Mouse (Mus musculus): ENCODE data around the gene Rab13.
A peak's percentile ranks its signal among the peaks of the same experiment; 100 is the strongest.
"Not testable (repeated sequence)": the region's sequence is repeated elsewhere in the genome, so short reads cannot be mapped to it uniquely, and the experiment has no call there.

Gene Rab13

DNA sequence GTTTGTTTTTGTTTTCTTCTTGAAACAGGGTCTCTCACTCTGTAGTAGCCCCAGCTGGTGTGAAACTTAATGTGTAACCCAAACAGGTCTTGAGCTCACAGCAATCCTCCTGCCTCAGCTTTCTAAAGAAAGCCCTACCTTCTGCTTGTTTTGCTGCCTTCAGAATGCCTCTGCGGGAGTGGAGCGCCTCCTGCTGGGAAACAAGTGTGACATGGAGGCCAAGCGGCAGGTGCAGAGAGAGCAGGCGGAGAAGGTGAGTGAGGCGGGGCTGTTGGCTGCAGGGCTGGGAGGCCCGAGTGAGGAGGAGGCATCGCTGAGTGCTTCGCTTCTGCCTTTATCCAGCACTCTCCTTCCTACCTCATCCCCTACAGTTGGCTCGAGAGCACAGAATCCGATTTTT, 10.8 kb downstream of the Rab13 start:
- no peak for DNase-seq (ENCODE audit: low spot score in 2 of 2)

DNA sequence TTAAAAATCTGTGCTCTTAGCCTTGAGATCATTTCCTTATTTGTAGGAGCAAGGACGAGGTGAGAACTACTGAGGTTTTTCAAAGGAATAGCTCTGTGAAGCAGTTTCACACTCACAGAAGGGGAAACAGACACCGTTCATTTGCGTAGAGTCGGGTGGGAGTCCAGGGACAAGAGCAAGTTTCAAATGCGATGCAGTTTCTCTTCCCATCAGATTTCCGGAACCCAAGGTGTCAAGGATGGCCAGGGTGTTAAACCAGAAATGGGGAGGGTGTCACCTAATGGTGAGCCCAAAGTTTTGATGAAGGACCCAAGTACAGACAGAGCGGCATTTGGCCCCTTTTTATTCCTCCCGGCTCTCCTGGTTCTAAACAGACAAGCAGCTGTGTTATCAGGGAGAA, 17.6 kb downstream of the Rab13 start:
- DNase-seq (ENCODE audit: low spot score in 2 of 2), result no peak

DNA sequence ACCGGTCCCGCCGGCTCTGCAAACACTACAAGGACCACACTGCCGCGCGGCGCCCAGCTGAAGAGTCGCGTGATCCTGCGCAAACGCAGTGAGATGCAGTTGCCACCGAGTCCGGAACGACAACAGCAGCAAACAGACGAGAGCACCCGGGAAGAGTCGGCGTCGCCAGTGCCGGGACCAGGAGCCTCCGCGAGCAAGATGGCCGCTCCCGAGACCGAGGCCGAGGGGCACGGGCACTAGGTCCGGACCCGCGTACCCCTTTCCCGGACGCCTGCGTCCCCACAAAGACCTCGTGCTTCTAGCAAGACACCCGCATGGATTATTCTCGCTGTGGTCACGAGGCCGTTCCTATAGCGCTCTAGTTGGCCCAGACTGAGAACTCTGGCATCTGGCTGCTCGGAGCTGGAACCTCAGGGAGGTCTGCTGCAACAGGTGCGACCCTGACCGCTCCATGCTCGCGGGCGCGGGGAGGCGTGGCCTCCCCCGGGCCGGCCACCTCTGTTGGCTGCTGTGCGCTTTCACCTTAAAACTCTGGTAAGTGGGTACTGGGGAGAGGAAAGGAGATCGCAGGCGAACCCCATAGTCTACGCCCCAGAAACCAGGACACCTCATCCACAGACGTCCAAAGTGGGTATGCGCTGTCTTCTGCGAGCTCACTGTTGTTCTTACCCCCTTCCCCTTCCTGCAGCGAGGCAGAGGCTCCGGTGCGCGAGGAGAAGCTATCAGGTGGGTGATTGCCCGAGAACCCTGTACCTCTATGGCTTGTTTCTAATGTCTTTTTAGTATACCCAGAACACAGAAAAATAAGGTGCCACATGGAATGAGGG, 18.2 kb downstream of the Rab13 start, which contains the start of gene Jtb:
Gene Jtb, plus strand, starts transcription at position 91 of the 827 bp plus-strand sequence.
- peak; percentile 93 to 98 for DNase-seq (ENCODE audit: low spot score in 2 of 2)

DNA sequence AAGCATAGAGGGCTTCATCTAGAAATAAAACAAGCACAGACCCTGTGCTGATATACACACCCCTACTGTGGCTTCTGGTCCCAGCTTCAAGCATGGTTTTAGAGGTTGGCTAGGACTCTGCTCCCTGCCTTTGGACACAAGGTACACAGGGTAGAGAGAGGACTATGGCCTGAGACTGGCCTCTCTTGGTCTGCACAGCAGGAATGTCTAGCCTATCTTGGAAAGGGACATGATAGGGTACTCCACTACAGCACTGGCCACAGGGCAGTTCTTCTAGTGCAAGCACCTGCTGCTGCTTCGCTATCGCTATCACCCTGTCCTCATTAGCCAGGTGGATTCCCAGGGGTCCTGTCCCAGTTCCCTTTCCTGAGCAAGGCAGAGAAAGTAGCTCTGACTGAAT, 27.8 kb downstream of the Rab13 start:
- DNase-seq (ENCODE audit: low spot score in 2 of 2), result no peak

DNA sequence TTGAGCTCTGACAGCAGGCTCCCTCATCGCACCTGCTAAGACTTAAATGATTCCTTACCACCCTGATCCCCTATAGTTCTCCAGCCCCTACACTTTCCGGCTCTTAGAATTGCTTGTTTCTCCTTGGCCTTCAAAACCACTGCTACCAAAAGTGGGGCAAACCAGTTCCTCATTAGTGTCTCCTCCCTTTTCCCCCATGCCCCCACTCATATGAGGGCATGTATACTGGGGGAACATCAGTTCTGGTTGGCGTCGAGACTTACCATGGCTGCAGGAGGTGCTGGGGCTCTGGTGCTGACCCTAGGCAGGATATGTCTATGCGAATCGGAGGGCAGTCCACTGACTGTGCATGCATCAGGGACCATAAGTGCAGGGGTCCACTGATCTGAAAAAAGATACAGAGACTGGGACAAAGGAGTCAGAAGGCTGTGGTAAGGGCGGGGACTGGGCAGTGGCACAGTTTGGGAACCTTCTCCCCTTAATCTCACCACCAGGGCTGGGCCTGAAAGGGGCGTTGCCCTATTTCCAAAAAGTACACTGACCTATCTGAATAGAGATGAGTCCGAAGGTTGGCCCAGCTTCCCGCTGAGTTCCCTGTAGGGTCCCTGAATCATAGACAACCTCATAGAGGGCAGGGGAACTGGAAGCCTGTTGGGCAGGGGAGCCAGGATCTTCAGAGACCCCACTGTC, 28.3 kb downstream of the Rab13 start:
- DNase-seq (ENCODE audit: low spot score in 2 of 2), result no peak

DNA sequence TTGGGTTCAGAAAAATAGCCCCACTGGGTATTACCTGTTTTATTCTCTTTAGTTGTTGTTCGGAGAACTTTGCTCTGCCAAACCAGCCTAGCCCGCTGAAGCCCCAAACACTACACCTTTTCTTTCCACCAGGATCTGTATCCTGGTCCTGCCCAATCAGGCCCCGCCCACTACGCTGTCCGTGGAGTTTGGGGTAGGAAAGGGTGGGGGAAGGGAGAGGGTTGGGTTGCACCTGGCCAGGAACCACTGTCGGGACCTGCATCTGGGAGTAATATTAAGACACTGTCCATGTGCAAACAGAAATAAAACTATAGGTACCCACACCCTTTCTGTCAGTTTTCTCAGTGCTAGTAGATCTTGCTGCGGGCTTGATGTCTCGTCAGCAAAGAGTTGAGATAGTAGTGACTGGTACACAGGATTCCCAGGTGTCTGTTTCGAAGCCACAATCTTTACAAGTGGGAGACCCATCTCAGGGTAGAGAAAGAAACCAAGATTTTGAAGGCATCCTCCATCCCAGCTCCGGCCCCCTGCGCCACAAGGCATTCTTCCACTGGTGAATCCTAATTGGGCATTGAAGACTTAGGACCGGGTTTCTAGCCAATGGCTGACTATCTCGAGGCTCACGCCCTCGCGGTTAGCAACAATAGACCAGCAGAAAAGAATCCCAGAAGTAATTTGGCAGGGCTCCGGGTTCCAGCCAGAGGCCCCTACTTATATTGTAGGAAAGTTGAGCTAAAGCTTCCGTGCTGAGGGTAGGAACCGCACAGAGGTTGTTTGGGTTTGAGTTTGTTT, 29.7 kb downstream of the Rab13 start, which contains the start of gene Creb3l4:
Gene Creb3l4, minus strand, starts transcription at position 529 of the 792 bp plus-strand sequence.
- no peak for DNase-seq (ENCODE audit: low spot score in 2 of 2)

DNA sequence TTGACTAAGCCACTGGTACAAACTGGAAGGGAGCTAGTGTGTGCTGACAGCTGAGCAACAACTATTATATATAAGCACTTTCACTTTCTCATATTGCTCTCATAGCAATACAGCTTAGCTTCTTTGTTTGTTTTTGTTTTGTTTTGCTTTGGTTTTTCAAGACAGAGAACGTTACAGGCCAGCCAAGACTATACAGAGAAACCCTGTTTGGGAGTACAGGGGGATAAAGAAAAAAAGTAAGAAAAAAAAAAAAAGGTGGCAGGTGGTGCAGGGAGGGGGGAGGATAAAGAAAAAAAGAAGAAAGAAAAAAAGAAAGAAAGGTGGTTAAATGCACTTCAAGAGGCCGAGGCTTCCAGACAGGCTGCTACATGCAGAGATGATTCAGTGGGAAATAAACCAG, 31.9 kb downstream of the Rab13 start:
- DNase-seq (ENCODE audit: low spot score in 2 of 2), result no peak

DNA sequence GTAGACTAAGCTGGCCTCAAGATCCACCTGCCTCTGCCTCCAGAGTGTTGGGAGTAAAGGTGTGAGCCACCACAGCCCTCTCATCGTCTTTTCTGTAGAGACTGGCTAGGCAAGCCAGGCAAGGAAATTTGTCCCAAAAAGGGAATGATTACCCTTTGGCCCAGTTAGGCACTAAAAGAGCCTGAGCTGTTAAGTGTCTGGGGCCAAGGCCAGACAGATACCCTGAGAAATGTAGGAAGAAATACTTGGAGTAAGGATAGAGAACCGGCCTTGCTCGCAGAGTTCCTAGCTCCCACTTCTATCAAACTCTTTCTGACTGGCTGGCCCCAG, 34.1 kb downstream of the Rab13 start:
- DNase-seq (ENCODE audit: low spot score in 2 of 2), result no peak

DNA sequence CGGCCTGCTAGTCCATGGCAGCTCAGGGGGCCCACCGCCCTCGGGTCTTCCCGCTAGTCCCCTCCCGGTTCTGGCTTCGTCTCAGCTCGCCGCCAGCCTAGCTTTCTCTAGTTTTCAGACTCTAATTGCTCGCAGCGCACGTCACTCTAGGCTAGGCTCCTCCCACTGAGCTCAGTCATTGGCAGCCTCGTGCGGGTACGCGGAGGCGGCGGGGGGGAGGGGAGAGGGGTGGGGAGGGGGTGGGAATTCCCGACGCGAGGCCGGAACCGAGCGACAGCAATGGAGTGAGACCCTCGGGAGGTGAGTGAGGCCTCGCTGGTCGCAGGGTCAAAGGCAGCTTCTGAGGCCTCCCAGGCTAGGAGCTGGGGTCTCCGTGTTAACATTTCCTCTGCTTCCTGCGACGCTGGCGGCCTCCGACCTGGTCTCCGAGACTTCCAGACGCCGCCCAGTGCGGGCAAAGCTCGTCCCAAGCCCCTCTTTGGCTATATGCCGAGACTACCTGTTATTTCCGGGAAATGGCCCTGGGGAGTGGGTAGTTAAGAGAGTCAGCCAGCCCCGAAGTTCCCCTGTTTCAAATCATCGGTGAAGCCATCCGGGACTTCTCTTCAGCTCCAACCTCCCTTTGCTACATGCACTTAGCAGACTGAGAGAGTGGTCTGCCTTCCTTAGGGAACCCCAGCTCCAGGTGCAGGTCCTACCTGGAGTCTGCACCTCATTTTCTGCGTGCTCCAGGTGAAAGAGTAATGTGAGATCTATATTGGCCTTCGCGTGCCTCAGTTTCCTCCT, 34.7 kb downstream of the Rab13 start, which contains the start of gene Slc39a1:
Gene Slc39a1, plus strand, starts transcription at position 213 of the 786 bp plus-strand sequence.
- DNase-seq (ENCODE audit: low spot score in 2 of 2), result peak; percentile 90 to 95

DNA sequence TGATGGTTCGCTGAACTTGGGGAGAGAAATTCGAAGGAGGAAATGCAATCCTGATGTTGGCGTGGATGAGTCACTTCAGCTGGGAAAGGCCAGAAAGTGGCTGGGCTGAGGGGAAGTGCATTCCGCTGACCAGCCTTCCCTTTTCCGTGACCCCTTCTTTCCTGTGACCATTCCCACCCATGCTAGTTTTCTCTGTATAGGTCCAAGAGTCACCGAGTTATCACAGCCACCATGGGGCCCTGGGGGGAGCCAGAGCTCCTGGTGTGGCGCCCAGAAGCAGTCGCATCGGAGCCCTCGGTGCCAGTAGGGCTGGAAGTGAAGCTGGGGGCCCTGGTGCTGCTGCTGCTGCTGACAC, 35.2 kb downstream of the Rab13 start:
- no peak for DNase-seq (ENCODE audit: low spot score in 2 of 2)

DNA sequence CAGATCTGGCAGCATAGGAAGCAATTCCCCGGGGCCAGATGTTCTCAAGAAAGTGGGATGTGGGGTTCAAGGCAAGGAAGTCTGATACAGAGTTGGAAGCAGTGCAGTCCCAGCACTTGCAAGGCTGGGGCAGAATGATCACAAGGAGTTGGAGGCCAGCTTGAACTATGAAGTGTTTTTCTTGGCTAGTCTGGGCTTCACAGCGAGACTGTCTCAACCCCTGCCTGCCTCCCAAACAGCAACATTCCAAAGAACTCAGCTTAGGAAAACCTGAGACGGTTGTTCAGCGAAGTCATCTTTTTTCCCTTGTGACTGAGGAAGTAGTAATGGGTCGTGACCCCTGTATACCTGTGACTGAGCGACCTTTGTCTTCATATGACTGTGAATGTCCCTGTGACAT, 37.3 kb downstream of the Rab13 start:
- no peak for DNase-seq (ENCODE audit: low spot score in 2 of 2)

DNA sequence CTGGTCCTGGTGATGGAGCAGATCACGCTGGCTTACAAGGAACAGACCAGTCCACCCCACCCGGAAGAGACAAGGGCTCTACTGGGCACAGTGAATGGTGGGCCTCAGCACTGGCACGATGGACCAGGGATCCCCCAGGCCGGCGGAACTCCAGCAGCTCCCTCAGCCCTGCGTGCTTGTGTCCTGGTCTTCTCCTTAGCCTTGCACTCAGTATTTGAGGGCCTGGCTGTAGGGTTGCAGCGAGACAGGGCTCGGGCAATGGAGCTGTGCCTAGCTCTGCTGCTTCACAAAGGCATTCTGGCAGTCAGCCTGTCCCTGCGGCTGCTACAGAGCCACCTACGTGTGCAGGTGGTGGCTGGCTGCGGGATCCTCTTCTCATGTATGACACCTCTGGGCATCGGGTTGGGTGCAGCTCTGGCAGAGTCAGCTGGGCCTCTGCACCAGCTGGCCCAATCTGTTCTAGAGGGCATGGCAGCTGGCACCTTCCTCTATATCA, 38.3 kb downstream of the Rab13 start:
- not testable (repeated sequence) for DNase-seq (ENCODE audit: low spot score in 2 of 2)

DNA sequence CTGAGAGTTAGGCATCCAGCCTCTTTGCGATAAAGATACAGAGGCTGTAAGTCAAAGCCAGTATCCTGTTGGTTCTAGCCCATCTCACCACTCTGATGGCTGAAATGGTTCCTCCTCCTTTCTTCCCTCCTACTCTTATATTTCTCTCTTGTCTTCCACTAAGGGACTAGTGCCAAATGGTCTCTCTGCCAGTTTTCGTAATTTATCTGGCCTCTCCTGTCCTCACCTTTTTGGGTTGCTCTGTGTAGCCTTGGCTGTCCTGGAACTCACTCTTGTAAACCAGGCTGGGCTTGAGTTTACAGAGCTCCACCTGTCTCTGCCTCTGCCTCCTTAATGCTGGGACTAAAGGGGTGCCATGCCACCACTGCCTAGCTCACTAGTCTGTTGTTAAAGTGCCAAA, 39.2 kb downstream of the Rab13 start:
- DNase-seq (ENCODE audit: low spot score in 2 of 2), result not testable (repeated sequence)

DNA sequence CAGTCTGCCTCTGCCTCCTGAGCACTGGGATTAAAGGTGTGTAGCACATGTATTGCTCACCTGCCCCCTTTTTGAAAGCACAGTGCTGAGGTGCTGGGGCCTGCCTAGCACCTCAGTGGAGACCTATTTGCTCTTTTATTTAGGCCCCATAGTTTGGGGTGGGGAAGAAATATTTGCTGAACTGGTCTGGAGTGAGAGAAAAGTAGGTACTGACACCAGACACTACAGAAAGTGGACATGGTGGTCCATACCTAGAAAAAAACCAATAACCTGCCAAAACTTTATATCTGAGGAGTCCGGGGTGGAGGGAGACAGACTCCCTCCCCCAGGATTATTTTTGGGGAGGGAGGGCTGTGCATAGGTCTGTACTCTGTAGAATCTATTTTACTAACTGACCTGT, 39.7 kb downstream of the Rab13 start:
- not testable (repeated sequence) for DNase-seq (ENCODE audit: low spot score in 2 of 2)

DNA sequence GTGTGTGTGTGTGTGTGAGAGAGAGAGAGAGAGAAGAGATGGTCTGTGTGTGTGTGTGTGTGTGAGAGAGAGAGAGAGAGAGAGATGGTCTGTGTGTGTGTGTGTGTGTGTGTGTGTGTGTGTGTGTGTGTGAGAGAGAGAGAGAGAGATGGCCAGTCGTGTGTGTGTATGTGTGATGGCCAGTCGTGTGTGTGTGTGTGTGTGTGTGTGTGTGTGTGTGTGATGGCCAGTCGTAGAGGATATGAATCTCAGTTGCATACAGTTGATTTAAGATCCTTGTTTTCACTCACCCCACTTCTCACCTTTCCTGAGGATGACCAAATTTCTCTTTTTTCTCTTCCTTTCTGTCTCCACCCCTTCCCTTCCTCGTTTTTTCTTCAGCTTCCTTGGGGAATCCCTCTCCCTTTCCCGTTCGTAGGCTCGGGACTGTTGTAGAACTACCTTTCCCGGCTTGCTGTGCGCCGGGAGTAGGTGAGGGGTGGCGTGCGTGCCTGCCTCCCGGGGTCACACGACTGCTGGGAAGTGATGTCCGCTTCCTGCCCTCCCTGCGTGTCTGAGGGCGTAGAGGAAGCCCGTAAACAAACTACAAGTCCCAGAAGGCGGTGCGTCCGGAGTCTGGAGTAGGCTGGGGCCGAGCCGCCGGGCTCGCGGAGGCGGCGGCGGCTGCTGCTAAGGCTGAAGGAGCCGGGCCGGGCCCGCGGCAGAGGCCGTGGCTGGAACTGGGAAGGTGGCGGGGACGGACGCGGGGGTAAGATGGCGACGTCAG, 40.3 kb downstream of the Rab13 start, which contains the start of gene Crtc2:
Gene Crtc2, plus strand, starts transcription at position 511 of the 766 bp plus-strand sequence.
- peak; percentile 96 to 98 for DNase-seq (ENCODE audit: low spot score in 2 of 2)

DNA sequence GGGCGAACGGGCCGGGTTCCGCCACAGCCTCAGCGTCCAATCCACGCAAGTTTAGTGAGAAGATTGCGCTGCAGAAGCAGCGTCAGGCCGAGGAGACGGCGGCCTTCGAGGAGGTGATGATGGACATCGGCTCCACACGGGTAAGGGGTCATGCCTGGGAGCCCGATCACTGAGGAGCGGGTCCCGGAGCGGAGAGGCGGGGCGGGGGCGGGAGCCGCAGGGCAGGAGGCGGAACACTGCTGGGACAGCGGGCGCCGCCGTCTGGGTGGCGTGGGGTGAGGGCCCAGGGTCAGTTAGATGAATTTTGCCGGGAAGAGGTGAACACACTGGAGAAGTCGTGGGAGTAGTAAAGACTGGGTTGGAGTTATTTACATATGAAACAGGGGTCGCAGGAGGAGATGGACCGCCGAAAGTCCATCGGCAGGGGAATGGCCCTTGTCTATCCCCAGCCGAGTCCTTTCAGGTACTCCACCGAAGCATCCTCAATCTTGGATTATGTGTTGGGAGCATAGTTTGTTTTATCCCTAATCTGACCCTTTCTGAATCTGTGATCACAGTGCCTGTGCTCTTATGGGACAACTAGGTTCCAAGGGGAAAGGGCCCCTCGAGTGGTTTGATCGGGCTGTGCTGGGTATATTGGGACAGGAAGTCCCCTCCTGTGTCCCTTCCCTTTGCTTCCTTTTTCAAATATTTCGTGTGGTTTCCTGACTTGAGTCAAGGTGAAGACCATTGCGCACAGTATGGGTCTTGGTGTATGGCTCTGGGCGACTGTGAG, 41.1 kb downstream of the Rab13 start:
- DNase-seq (ENCODE audit: low spot score in 2 of 2), result no peak

DNA sequence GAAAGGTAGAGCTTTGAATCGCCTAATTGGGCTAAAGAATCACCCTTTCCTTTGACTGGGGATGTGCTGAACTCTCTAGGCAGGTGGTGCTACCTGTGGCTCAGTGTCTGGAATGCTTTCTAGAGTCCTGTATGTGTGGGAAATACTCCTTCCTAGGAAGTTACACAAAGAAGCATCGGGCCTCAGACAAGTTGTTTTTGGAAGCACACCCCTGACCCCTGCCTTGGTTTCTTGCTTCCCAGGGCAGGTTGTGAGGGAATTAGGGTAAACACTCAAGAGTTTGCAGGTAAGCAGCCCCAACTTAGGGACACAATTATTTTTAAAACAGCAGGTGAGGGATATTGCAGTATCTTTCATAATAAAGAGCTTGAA, 41.7 kb downstream of the Rab13 start:
- no peak for DNase-seq (ENCODE audit: low spot score in 2 of 2)

DNA sequence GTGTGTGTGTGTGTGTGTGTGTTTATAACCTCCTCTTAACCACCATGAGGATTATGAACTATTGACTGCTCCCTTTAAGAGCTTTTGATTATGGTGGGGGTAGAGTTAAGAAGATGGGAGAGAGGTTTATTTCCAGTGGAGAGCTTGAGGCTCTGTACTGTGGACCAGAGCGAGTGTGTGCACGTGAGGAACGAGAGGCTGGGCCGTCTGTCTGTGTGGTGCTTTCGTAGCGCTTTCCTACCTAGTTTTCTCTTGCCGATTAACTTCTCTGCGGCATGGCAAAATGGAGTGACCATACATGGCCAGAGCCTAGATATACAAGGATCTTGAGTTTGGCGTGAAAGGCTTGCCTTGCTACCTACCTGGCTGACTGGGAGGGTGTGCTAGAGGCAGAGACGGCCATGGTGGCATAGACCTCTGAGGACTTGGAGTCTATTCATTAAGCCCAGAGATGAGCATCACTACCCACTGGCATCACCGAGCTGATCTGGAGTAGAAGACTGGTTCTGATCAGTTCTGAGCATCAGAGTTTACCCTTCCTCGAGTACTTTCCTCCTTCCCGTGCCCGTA, 42.4 kb downstream of the Rab13 start:
- no peak for DNase-seq (ENCODE audit: low spot score in 2 of 2)

DNA sequence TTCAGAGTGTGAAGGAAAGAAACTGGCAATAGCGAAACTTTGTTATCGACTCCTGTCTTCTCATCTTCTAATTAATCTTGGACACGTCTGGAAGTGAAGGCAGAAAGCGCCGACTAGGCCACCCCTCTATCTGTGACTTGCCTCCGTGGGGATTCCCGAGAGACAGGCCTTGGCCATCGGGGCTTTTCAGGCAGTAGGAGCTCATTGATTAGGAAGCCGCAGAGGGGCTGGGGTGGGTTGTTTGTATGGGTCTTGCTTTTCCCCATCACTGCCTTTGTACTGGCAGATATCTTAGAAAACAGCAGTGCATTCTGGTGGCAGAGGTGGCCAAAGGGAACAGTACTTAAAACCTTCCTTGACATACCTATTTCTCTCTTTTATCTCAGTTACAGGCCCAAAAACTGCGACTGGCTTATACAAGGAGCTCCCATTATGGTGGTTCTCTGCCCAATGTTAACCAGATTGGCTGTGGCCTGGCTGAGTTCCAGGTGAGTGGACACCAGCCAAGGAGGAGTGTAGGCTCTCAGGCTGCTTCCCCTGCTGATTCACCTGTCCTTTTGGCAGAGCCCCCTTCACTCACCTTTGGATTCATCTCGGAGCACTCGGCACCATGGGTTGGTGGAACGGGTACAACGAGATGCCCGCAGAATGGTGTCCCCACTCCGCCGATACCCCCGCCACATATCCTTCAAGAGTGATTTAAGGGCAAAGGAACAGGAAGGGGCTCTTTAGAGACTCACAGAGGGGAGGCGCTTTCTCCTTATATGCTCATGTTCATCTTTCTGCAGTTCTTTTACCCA, 43.4 kb downstream of the Rab13 start:
- DNase-seq (ENCODE audit: low spot score in 2 of 2), result no peak
